Mouse (Mus musculus): ENCODE results near the gene E430018J23Rik. TPM values are rescaled to one million over a fixed set of nuclear protein-coding genes. Genes with fewer than 3 reads are reported as not detected.
A peak's percentile ranks its signal among the peaks of the same experiment; 100 is the strongest.
"Not testable (repeated sequence)": the region's sequence is repeated elsewhere in the genome, so short reads cannot be mapped to it uniquely, and the experiment has no call there.

Gene E430018J23Rik
- polyA plus RNA-seq, 1 experiment from 2014 or later = 7.0 TPM

DNA sequence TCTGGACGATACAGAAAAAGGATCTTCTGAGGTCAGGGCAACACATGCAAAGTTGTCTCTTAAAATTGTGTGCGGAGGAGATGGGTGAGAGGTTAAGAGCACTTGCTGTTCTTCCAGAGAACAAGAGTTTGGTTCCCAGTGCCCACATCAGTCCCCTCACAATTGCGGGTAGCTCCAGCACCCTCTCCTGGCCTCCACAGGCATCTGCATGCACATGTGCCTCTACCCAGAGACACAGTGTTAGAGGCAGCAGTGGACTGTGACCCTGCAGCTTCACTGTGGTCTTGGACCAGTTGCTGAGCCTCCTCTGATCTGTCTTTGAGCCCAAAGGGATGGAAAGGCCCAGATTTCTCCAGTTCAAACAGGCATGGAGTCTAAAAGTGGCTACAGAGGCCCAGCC, 21.6 kb downstream of the E430018J23Rik start:
- H3K4me2 ChIP-seq; H3K4me3 ChIP-seq; ATAC-seq (ENCODE audit: borderline replicate concordance, extremely low read depth, low FRiP score, low TSS enrichment); H3K36me3 ChIP-seq; H3K27me3 ChIP-seq; H3K9ac ChIP-seq; H3K9me3 ChIP-seq; H3K27ac ChIP-seq; H3K4me1 ChIP-seq: not testable (repeated sequence)
- 73% methylated on average over 3 of the region's 3 CpGs for WGBS

DNA sequence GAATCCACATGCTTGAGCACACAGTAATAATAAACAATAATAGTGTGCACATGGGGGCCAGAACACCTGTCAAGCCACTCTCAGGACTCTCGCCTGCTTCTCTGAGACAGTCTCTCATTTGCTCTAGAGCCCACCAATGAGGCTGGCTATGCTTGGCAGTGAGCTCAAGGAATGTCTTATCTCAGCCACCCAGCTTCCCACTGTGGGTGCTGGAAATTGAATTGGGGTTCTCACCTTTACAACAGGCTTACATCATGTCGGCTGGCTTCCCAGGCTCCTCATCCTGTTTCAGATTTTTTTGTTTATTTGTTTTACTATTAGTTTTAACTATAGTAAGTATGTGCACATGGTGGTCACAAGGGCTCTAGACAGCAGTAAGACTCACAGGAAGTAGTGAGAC, 22.2 kb downstream of the E430018J23Rik start:
- Histone ChIP-seq H3K9ac (no peak overlapping the region), H3K27me3 (no peaks in the 10 kb centered on the region), H3K4me2 (no peak overlapping the region), H3K9me3 (no peaks in the 10 kb centered on the region), H3K4me3 (no peak overlapping the region), H3K27ac (no peak overlapping the region), H3K36me3 (peaks cover 10% of the 10 kb centered on the region; the same call in 1 of the 2 replicates), H3K4me1 (peaks cover 5% of the 10 kb centered on the region; the same call in 1 of the 2 replicates)
- ATAC-seq (ENCODE audit: borderline replicate concordance, extremely low read depth, low FRiP score, low TSS enrichment) = no peak
- WGBS = 72% methylated on average over 2 of the region's 2 CpGs

DNA sequence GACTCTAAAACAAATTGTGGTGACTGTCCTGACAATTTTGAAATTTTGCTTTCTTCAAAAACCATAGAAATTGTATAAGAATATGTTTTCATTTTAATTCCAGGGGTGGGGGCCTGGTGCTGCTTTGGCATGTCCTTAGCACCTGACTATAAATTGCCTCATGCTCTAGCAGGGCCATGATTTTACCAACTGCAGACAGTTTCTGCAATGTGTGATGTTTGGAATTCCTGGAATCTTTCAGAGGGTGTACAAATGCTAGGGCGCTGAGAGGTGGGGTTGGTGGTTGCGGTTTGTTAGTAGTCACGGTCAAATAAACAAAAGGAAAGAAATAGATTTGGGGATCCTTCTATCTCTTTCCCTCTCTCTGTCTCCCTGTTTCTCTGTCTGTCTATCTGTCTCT, 27.2 kb downstream of the E430018J23Rik start:
- H3K36me3 ChIP-seq = no peaks in the 10 kb centered on the region
- ATAC-seq (ENCODE audit: borderline replicate concordance, extremely low read depth, low FRiP score, low TSS enrichment) = no peak
- peaks cover 8% of the 10 kb centered on the region; the same call in 1 of the 2 replicates for H3K4me1 ChIP-seq
- H3K4me3 ChIP-seq = no peak overlapping the region
- WGBS = 58% methylated on average over 3 of the region's 3 CpGs
- H3K4me2 ChIP-seq = no peak overlapping the region
- no peak overlapping the region for H3K27ac ChIP-seq
- H3K9ac ChIP-seq = no peak overlapping the region
- H3K9me3 ChIP-seq = no peaks in the 10 kb centered on the region
- peaks cover 16% of the 10 kb centered on the region for H3K27me3 ChIP-seq

DNA sequence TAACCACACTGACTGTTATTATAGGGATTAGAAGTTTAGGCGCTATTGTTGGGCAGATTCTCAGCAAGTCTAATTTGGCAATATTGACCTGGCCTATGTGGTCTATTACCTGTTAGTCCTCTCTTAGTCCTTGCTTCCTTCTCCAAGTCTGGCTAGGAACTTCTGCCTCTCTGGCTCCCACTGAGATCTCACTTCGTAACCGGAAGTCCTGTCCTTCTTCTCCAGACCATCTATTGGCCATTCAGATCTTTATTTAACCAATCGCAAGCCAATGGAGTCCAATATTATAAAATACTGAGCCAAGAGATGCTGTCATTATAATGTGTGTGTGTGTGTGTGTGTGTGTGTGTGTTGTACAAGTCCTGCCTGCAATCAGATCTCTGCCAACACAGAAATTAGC, 29.3 kb downstream of the E430018J23Rik start:
- ATAC-seq (ENCODE audit: borderline replicate concordance, extremely low read depth, low FRiP score, low TSS enrichment) = no peak
- no peaks in the 10 kb centered on the region for H3K36me3 ChIP-seq
- H3K4me2 ChIP-seq = peak overlapping the region; percentile 68
- WGBS = 61% methylated on average over 4 of the region's 4 CpGs
- H3K27ac ChIP-seq = no peak overlapping the region
- H3K9ac ChIP-seq = peak overlapping the region; percentile 33; the same call in 1 of the 2 replicates
- H3K9me3 ChIP-seq = no peaks in the 10 kb centered on the region
- peaks cover 20% of the 10 kb centered on the region for H3K27me3 ChIP-seq
- H3K4me3 ChIP-seq = peak overlapping the region; percentile 35
- peaks cover 8% of the 10 kb centered on the region; the same call in 1 of the 2 replicates for H3K4me1 ChIP-seq

DNA sequence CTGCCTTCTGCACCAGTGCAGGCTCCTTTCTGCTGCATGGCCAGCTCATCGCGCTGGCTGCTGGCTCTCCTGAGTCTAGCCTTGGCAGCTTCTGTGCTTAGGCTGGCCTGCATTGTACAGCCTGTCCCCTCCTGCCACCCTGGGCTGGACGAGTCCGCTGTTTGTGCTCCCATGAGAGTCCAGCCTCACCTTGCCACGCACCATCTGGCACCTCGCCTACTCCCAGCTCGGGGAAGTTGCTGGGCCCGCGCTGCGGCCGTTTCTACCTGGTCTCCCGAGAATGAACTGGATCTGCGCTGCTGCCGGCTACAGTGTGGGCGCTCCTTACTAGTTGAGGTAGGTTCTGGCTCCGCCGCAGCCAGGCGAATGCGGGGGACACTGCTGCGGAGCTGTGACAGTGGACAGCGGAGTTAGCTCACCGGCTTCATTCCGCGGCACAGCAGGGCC, 29.9 kb downstream of the E430018J23Rik start:
- H3K9me3 ChIP-seq = no peaks in the 10 kb centered on the region
- peaks cover 20% of the 10 kb centered on the region for H3K27me3 ChIP-seq
- ATAC-seq (ENCODE audit: borderline replicate concordance, extremely low read depth, low FRiP score, low TSS enrichment) = peak; percentile 29; the same call in 1 of the 2 replicates
- H3K36me3 ChIP-seq = no peaks in the 10 kb centered on the region
- H3K4me2 ChIP-seq = peak overlapping the region; percentile 68
- H3K9ac ChIP-seq = peak overlapping the region; percentile 33
- H3K4me1 ChIP-seq = peaks cover 8% of the 10 kb centered on the region; the same call in 1 of the 2 replicates
- peak overlapping the region; percentile 35 for H3K4me3 ChIP-seq
- 2% methylated on average over 24 of the region's 24 CpGs for WGBS
- H3K27ac ChIP-seq = no peak overlapping the region

DNA sequence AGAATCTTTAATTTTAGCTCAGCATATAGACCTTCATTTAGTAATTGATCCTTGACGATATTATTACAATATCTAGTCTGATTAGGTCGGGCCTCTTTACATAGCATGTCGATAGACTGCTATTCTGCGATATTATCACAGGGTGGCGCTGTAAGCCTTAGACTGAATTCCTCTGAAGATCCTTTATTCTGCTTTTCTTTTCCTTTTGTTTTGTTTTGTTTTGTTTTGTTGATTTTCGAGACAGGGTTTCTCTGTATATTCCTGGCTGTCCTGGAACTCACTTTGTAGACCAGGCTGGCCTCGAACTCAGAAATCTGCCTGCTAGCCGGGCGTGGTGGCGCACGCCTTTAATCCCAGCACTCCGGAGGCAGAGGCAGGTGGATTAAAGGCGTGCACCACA, 31.0 kb downstream of the E430018J23Rik start:
- 22% methylated on average over 13 of the region's 13 CpGs for WGBS
- Histone ChIP-seq H3K27me3 (peaks cover 20% of the 10 kb centered on the region), H3K4me2 (peak overlapping the region; percentile 49), H3K4me3 (peak overlapping the region; percentile 21)
- H3K27ac ChIP-seq; H3K4me1 ChIP-seq; ATAC-seq (ENCODE audit: borderline replicate concordance, extremely low read depth, low FRiP score, low TSS enrichment); H3K9me3 ChIP-seq; H3K36me3 ChIP-seq; H3K9ac ChIP-seq: not testable (repeated sequence)

DNA sequence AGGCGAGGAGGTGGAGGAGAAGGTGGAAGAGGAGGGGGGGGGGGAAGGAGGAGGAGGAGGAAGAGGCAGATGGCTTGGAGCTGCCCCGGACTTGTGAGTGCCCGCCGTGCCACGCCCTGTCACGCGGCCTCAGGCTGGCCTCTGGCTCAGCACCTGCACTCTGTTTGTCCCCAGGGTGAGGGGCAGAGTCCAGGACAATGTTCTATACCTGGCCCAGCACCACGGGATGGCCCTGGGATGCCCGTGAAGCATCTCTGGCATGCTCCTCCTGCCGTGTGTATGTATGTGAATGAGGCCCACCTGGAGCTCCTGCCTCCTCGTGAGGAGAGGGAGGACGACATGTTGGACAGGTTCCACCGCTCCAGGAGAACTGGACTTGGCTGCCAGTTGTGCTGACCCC, 32.0 kb downstream of the E430018J23Rik start:
- H3K9ac ChIP-seq = no peak overlapping the region
- no peaks in the 10 kb centered on the region for H3K36me3 ChIP-seq
- 43% methylated on average over 13 of the region's 13 CpGs for WGBS
- H3K27me3 ChIP-seq = peaks cover 20% of the 10 kb centered on the region
- peaks cover 8% of the 10 kb centered on the region; the same call in 1 of the 2 replicates for H3K4me1 ChIP-seq
- H3K9me3 ChIP-seq = no peaks in the 10 kb centered on the region
- no peak overlapping the region for H3K27ac ChIP-seq
- no peak overlapping the region for H3K4me2 ChIP-seq
- no peak overlapping the region for H3K4me3 ChIP-seq
- peak; percentile 49 for ATAC-seq (ENCODE audit: borderline replicate concordance, extremely low read depth, low FRiP score, low TSS enrichment)

DNA sequence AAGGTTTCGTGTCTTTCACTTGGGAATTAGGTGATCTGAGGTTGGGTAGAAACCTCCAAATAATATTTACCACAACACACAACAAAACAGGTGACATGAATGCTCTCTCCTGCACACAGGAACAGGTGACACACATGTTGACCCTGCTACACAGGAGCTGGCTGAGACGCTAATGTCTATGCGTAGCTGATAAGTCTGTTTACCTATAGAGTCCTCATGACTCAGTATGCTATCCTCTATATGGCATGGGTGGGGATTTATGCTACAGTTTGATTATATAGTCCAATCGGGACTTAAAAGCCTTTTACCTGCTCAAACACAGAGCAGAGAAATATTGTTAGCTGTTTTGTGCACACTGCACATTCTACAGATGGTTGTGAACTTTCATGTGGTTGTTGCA, 33.2 kb downstream of the E430018J23Rik start:
- no peak for ATAC-seq (ENCODE audit: borderline replicate concordance, extremely low read depth, low FRiP score, low TSS enrichment)
- Histone ChIP-seq H3K4me3 (no peak overlapping the region), H3K4me1 (peaks cover 8% of the 10 kb centered on the region; the same call in 1 of the 2 replicates), H3K27ac (no peak overlapping the region), H3K9ac (no peak overlapping the region), H3K4me2 (no peak overlapping the region), H3K27me3 (peaks cover 20% of the 10 kb centered on the region), H3K9me3 (no peaks in the 10 kb centered on the region), H3K36me3 (no peaks in the 10 kb centered on the region)
- 51% methylated on average over 4 of the region's 4 CpGs for WGBS

- Histone ChIP-seq H3K4me2 (no peak overlapping the region), H3K36me3 (no peaks in the 10 kb centered on the region), H3K4me3 (no peak overlapping the region), H3K9ac (no peak overlapping the region), H3K9me3 (no peaks in the 10 kb centered on the region), H3K27ac (no peak overlapping the region), H3K27me3 (peaks cover 12% of the 10 kb centered on the region), H3K4me1 (peaks cover 3% of the 10 kb centered on the region; the same call in 1 of the 2 replicates)
- WGBS = 59% methylated on average over 4 of the region's 4 CpGs
- no peak for ATAC-seq (ENCODE audit: borderline replicate concordance, extremely low read depth, low FRiP score, low TSS enrichment)
Measured at GRCm38 (mm10) chr7:127358472-127358871, 35.0 kb downstream of the E430018J23Rik start.

DNA sequence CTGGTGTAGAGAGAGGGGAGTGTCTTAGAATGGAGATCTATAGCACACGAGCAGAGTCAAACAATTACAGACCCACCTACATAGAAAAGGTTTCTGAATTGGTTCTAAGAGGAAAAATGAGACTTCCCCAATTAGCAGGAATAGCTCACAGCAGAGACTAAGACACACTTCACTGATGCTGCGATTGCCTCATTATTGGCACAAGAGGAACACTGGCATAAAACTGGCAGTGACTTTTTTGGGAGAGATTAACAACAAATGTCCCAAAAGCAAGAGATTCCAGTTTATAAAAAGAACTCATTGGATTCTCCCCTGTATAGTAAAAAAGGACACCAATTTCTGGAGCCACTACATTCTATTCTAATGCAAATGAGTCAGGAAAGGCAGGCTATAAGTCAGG, 35.6 kb downstream of the E430018J23Rik start:
- no peak for ATAC-seq (ENCODE audit: borderline replicate concordance, extremely low read depth, low FRiP score, low TSS enrichment)
- no peak overlapping the region for H3K9ac ChIP-seq
- H3K4me2 ChIP-seq = no peak overlapping the region
- H3K27ac ChIP-seq = no peak overlapping the region
- H3K9me3 ChIP-seq = no peaks in the 10 kb centered on the region
- no peak overlapping the region for H3K4me3 ChIP-seq
- peaks cover 9% of the 10 kb centered on the region; the same call in 1 of the 2 replicates for H3K27me3 ChIP-seq
- 70% methylated on average over 2 of the region's 2 CpGs for WGBS
- no peaks in the 10 kb centered on the region for H3K36me3 ChIP-seq
- no peaks in the 10 kb centered on the region for H3K4me1 ChIP-seq

DNA sequence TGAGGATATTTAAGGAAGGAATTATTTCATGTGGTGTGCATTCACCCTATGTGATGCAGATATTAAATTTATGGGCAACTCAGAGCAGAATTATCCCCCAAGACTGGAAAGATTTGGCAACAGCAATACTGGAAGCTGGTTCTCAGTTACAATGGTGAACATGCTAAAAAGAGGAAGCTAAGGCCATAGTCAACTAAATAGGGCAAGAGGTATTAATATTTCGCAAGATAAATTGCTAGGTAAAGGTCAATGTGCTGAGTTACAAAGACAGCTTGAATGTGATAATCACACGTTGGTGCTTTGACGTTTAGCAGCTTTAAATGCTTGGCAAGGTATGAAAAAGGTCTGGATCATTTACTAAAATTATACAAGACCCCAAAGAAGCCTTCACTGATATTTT, 37.6 kb downstream of the E430018J23Rik start:
- no peak overlapping the region for H3K9ac ChIP-seq
- no peaks in the 10 kb centered on the region for H3K36me3 ChIP-seq
- H3K4me1 ChIP-seq = no peaks in the 10 kb centered on the region
- no peak for ATAC-seq (ENCODE audit: borderline replicate concordance, extremely low read depth, low FRiP score, low TSS enrichment)
- no peak overlapping the region for H3K27ac ChIP-seq
- no peaks in the 10 kb centered on the region for H3K9me3 ChIP-seq
- H3K4me3 ChIP-seq = no peak overlapping the region
- 61% methylated on average over 3 of the region's 3 CpGs for WGBS
- H3K27me3 ChIP-seq = peaks cover 1% of the 10 kb centered on the region; the same call in 1 of the 2 replicates
- H3K4me2 ChIP-seq = no peak overlapping the region

DNA sequence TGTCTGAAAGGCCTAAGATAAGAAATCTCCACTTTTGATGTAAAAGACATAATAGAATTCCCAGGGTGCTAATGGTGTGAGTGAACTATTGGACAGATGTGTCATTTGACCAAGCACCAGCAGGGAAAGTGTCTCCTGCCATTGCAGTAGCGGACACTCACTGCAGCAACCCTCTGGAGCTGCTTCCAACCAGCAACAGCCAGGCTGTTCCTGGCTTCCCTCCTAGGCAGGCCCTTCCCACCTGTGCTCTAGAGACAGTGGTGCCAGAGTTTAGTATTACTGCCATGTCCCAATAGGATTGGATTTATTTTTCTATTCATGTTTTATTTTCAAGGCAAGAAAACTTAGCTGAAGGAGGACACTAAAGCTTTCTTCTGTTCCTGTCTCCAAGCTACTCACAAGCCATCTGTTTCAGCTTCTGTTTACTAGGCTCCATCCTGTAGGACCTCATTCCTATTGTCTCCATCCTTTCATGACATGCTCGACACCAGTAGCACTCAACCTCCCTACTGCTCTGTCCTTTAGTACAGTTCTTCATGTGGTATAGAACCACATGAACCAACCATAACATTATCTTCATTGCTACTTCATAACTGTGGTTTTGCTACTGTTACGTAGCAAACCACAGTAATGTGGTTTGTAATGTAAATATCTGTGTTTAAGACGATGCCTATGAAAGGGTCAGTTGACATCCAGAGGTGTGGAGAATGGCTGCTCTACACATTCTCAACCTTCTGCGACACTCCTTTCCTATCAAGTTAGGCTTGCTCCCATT, 42.0 kb downstream of the E430018J23Rik start:
- Histone ChIP-seq H3K4me1 (peaks cover 7% of the 10 kb centered on the region), H3K4me3 (no peak overlapping the region), H3K27me3 (no peaks in the 10 kb centered on the region), H3K4me2 (no peak overlapping the region), H3K27ac (no peak overlapping the region), H3K36me3 (no peaks in the 10 kb centered on the region), H3K9ac (no peak overlapping the region), H3K9me3 (no peaks in the 10 kb centered on the region)
- WGBS = 76% methylated on average over 5 of the region's 5 CpGs
- ATAC-seq (ENCODE audit: borderline replicate concordance, extremely low read depth, low FRiP score, low TSS enrichment) = no peak
